Mouse (Mus musculus): ENCODE results near the gene Ubxn2a. TPM values are rescaled to one million over a fixed set of nuclear protein-coding genes. Genes with fewer than 3 reads are reported as not detected.

Ubxn2a gene
- polyA plus RNA-seq, 1 experiment from 2014 or later: 20.3 TPM

DNA sequence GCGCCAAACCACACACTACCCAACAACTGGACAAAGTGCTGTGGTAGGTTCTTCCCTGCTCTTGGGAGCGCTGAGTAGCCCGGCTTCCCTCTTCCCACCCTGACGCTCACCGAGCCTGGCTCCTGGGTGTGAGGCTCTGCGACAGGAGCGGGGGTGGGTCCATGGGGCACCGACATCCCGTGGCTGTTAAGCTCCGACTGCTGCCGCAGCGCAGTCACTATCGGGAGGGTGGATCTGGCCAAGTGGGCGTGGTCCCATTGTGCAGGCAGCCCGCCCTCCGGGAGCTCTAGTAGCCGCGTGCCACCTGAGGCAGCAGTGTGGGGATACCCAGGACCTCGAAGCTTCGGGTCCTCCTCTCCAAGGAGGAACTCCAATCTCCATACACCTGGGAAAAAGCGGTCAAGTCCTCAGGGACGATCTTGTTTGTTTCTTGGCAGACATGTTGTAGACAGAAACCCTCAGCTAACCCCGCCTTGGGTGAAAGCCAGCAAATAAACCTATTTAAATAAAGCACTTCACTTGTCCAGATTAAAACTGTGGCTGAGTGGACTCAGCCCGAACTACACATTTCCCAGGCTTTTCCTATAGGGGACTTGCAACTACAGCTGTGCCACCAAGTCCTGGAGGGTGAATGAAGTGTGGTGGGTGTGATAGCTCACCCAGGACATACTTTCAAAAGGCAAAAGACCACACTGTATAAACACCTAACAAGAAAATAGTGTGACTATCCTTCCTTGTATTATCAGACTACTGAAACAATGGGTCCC lies 33.2 kb downstream of the Ubxn2a start, which contains the start of gene Mfsd2b:
Gene Mfsd2b, minus strand, starts transcription at position 199 of the 767 bp plus-strand sequence.
- ATAC-seq (ENCODE audit: low read depth) (peak; percentile 92), DNase-seq (ENCODE audit: low spot score) (peak; percentile 90)
- Histone ChIP-seq H3K36me3 (ENCODE audit: control insufficient read depth, insufficient read depth, low read length) (peaks cover 7% of the 10 kb centered on the region), H3K4me3 (ENCODE audit: low read depth, low read length) (peak within 1 kb of the TSS; percentile 39), H3K4me1 (ENCODE audit: control insufficient read depth, insufficient read depth, low read length) (peaks cover 13% of the 10 kb centered on the region; the same call in 1 of the 2 replicates), H3K9me3 (ENCODE audit: control insufficient read depth, low read length) (no peaks in the 10 kb centered on the region), H3K9ac (ENCODE audit: low read depth, low read length) (peak within 1 kb of the TSS; percentile 58), H3K27ac (replicated peaks; ENCODE audit: low read depth, low read length) (no peak within 1 kb of the TSS), H3K4me2 (ENCODE audit: low read depth, low read length) (peak within 1 kb of the TSS; percentile 82), H3K27me3 (replicated peaks; ENCODE audit: control insufficient read depth, insufficient read depth, low read length) (no peaks in the 10 kb centered on the region)
- 3% methylated on average over 23 of the region's 24 CpGs for WGBS

DNA sequence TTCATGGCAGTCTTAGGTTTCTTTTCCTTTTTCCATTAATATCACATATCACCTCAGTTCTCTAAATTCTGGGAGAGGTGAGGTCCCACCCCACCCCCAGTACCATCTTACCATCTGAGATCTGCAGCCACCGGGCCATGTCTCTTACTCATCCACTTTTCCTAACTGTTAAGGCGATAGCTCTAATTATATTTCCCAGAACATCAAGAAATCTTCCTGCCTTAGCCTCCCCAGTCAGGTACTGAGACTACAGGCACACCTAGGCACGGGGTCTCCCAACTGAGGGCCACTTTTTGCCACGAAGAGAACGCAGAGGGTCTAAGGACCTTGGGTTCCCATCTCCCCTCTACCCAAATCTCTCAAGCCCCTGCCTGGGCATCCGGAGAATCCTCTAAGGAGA lies 34.0 kb downstream of the Ubxn2a start:
- no peak for ATAC-seq (ENCODE audit: low read depth)
- WGBS: 77% methylated on average over 6 of the region's 6 CpGs
- DNase-seq (ENCODE audit: low spot score): no peak
- H3K27me3 ChIP-seq (replicated peaks; ENCODE audit: control insufficient read depth, insufficient read depth, low read length): no peaks in the 10 kb centered on the region
- H3K9ac ChIP-seq (ENCODE audit: low read depth, low read length): no peak overlapping the region
- H3K4me1 ChIP-seq (ENCODE audit: control insufficient read depth, insufficient read depth, low read length): peaks cover 13% of the 10 kb centered on the region; the same call in 1 of the 2 replicates
- no peaks in the 10 kb centered on the region for H3K36me3 ChIP-seq (ENCODE audit: control insufficient read depth, insufficient read depth, low read length)
- H3K9me3 ChIP-seq (ENCODE audit: control insufficient read depth, low read length): no peaks in the 10 kb centered on the region
- H3K27ac ChIP-seq (replicated peaks; ENCODE audit: low read depth, low read length): no peak overlapping the region
- no peak overlapping the region for H3K4me3 ChIP-seq (ENCODE audit: low read depth, low read length)
- H3K4me2 ChIP-seq (ENCODE audit: low read depth, low read length): peak overlapping the region; percentile 82

DNA sequence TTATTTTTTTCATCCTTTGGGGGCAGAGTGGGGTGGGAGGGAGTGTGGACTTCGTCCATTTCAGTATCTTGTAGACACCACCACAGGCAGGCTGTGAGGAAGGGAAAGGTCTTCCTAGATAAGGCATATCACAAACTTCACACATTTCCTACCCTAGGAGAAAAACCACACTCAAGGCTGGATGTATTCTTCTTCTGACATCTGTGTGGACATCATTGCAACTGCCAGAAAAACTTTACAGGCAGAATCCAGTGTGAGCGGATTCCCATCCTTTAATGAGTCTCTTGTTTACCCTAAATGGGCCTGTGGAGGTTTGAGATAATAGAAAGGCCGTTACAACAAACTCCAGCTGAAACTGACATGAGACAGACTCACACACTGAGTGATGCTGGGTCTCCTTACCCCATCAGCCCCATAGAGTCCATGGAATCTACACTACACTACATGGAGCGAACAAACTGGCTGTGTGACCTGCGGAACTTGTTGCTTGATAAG lies 34.5 kb downstream of the Ubxn2a start:
- WGBS: 77% methylated on average over 5 of the region's 5 CpGs

DNA sequence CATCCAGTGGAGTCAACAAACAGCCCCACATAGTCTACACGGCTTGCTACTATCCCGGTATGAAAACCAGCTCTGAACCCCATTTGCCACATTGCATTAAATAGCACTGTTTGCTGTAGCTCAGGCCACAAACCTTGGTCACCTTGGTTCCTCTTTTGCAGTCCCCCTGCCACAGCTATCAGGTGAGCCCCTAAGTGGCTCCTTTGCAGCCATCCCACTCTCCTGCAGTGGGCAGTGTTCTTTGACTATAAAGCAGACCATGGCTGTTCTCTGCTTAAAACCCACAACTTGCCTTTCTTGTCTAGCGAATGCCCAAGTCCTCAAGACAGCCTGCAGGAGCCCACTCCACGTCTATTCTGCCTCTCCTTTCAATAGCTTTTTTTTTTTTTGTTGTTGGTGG lies 35.2 kb downstream of the Ubxn2a start:
- ATAC-seq (ENCODE audit: low read depth): no peak
- no peak overlapping the region for H3K9ac ChIP-seq (ENCODE audit: low read depth, low read length)
- H3K9me3 ChIP-seq (ENCODE audit: control insufficient read depth, low read length): no peaks in the 10 kb centered on the region
- H3K36me3 ChIP-seq (ENCODE audit: control insufficient read depth, insufficient read depth, low read length): no peaks in the 10 kb centered on the region
- H3K4me1 ChIP-seq (ENCODE audit: control insufficient read depth, insufficient read depth, low read length): peaks cover 13% of the 10 kb centered on the region; the same call in 1 of the 2 replicates
- no peak for DNase-seq (ENCODE audit: low spot score)
- no peaks in the 10 kb centered on the region for H3K27me3 ChIP-seq (replicated peaks; ENCODE audit: control insufficient read depth, insufficient read depth, low read length)
- H3K4me3 ChIP-seq (ENCODE audit: low read depth, low read length): no peak overlapping the region
- H3K27ac ChIP-seq (replicated peaks; ENCODE audit: low read depth, low read length): no peak overlapping the region
- H3K4me2 ChIP-seq (ENCODE audit: low read depth, low read length): no peak overlapping the region
- WGBS: 64% methylated on average over 4 of the region's 4 CpGs

More for the DNA sequence above, 34.5 kb downstream of the Ubxn2a start:
- H3K36me3 ChIP-seq (ENCODE audit: control insufficient read depth, insufficient read depth, low read length): no peaks in the 10 kb centered on the region
- no peak overlapping the region for H3K4me2 ChIP-seq (ENCODE audit: low read depth, low read length)
- H3K4me1 ChIP-seq (ENCODE audit: control insufficient read depth, insufficient read depth, low read length): peaks cover 13% of the 10 kb centered on the region; the same call in 1 of the 2 replicates
- no peak overlapping the region for H3K4me3 ChIP-seq (ENCODE audit: low read depth, low read length)
- no peak overlapping the region for H3K27ac ChIP-seq (replicated peaks; ENCODE audit: low read depth, low read length)
- H3K27me3 ChIP-seq (replicated peaks; ENCODE audit: control insufficient read depth, insufficient read depth, low read length): no peaks in the 10 kb centered on the region
- H3K9me3 ChIP-seq (ENCODE audit: control insufficient read depth, low read length): no peaks in the 10 kb centered on the region
- ATAC-seq (ENCODE audit: low read depth) (no peak), DNase-seq (ENCODE audit: low spot score) (no peak)
- no peak overlapping the region for H3K9ac ChIP-seq (ENCODE audit: low read depth, low read length)

DNA sequence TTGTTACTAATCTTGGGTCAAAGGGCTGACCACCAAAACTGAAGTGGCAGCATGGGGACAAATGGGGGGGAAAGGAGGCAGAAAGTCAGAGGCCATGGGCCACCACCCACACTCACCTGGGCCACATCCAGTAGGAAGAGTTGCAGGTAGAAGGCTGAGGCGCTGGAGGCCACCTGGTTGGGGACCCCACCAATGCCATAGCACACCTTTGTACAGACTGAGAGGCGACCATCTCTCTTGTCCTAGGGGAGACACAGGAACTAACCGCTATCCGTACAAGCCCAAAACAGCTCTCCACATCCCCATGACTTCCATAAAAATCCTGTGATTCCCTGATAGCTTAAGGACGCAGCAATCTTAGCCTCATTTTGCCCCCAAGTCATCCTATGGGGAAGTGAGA lies 36.2 kb downstream of the Ubxn2a start:
- ATAC-seq (ENCODE audit: low read depth): no peak
- Histone ChIP-seq H3K4me3 (ENCODE audit: low read depth, low read length) (no peak overlapping the region), H3K4me2 (ENCODE audit: low read depth, low read length) (no peak overlapping the region), H3K9ac (ENCODE audit: low read depth, low read length) (no peak overlapping the region), H3K27me3 (replicated peaks; ENCODE audit: control insufficient read depth, insufficient read depth, low read length) (no peaks in the 10 kb centered on the region), H3K4me1 (ENCODE audit: control insufficient read depth, insufficient read depth, low read length) (peaks cover 13% of the 10 kb centered on the region; the same call in 1 of the 2 replicates), H3K27ac (replicated peaks; ENCODE audit: low read depth, low read length) (no peak overlapping the region), H3K36me3 (ENCODE audit: control insufficient read depth, insufficient read depth, low read length) (no peaks in the 10 kb centered on the region), H3K9me3 (ENCODE audit: control insufficient read depth, low read length) (no peaks in the 10 kb centered on the region)
- no peak for DNase-seq (ENCODE audit: low spot score)
- 85% methylated on average over 5 of the region's 5 CpGs for WGBS

DNA sequence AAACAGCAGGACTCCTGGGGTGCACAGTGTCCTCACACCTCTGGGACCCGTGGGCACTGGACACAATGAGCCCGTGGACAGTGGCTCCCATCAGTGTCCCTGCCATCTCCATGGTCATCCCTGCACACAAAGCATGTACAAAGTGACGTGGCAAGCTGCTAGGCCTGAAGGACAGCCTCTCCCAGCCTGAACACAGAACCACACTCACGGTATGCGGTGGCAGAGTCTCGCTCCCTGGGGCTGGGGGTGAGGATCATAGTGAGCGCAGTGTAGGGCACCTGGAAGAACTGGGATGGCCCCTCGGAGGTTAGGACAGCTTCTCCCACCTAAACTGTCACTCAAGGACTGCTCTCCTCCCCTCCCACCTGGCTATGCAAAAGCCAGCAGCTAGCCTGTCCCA lies 38.6 kb downstream of the Ubxn2a start:
- DNase-seq (ENCODE audit: low spot score) (no peak), ATAC-seq (ENCODE audit: low read depth) (no peak)
- Histone ChIP-seq H3K9me3 (ENCODE audit: control insufficient read depth, low read length) (no peaks in the 10 kb centered on the region), H3K4me2 (ENCODE audit: low read depth, low read length) (no peak overlapping the region), H3K27me3 (replicated peaks; ENCODE audit: control insufficient read depth, insufficient read depth, low read length) (no peaks in the 10 kb centered on the region), H3K4me3 (ENCODE audit: low read depth, low read length) (no peak overlapping the region), H3K4me1 (ENCODE audit: control insufficient read depth, insufficient read depth, low read length) (peaks cover 12% of the 10 kb centered on the region), H3K9ac (ENCODE audit: low read depth, low read length) (no peak overlapping the region), H3K27ac (replicated peaks; ENCODE audit: low read depth, low read length) (no peak overlapping the region), H3K36me3 (ENCODE audit: control insufficient read depth, insufficient read depth, low read length) (no peaks in the 10 kb centered on the region)
- WGBS: 75% methylated on average over 8 of the region's 8 CpGs

DNA sequence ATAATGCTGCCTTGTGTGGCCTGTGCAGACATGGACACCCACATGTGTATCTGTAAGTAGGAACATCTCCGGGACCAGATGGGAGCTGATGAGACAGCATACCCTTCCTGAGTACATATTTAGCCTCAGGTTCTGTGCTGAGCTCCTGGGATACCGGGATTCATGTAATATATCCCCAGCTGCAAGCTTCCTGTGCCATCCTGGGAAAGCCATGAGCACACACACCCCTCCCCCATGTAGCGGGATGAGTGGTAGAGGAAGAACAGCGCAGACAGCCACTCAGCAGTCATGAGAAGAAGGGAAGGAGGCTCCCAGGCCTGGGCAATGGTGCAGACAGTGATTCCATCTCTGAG lies 43.2 kb downstream of the Ubxn2a start:
- Histone ChIP-seq H3K36me3 (ENCODE audit: control insufficient read depth, insufficient read depth, low read length) (no peaks in the 10 kb centered on the region), H3K4me3 (ENCODE audit: low read depth, low read length) (no peak overlapping the region), H3K9me3 (ENCODE audit: control insufficient read depth, low read length) (no peaks in the 10 kb centered on the region), H3K4me2 (ENCODE audit: low read depth, low read length) (no peak overlapping the region), H3K27me3 (replicated peaks; ENCODE audit: control insufficient read depth, insufficient read depth, low read length) (no peaks in the 10 kb centered on the region), H3K4me1 (ENCODE audit: control insufficient read depth, insufficient read depth, low read length) (peaks cover 13% of the 10 kb centered on the region), H3K27ac (replicated peaks; ENCODE audit: low read depth, low read length) (peak overlapping the region; percentile 61), H3K9ac (ENCODE audit: low read depth, low read length) (0 out of 2 replicates have a peak overlapping the region, but pooled peaks have one; percentile 11)
- DNase-seq (ENCODE audit: low spot score) (peak; percentile 22), ATAC-seq (ENCODE audit: low read depth) (peak; percentile 7; the same call in 1 of the 2 replicates)
- 62% methylated on average over 4 of the region's 4 CpGs for WGBS

DNA sequence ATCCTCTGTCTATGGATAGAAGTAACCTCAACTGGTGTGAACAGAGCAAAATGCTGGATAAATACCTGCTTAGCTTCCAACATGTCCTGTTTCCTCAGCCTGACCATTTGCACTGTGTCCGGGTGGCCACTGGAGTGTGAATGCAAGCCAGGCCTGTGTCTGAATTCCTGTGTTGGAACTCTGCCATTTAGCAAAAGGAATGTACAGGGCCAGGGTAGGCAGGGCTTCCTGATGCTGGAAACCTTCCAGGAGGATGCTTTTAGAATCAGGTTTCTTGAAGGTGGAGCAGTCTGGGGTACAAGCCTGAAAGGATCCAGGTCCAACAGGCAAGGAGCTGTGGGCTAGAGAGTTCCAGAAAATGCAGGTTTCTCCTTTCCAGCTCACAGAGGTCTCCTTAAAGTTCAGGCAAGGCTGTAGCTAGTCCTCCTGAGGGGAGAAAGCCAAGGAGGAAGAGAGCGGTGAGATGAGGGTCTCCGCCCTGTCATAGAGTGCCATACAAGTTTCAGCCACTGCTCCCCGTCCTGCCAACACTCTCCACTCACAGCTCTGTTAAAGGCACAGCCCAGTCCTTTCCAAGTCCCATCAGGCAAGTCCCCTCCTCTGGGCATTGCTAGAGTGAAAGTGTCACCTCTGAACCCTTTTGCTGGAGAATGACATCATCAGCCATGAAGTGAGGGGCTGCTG lies 43.7 kb downstream of the Ubxn2a start:
- Histone ChIP-seq H3K4me2 (ENCODE audit: low read depth, low read length) (no peak overlapping the region), H3K4me1 (ENCODE audit: control insufficient read depth, insufficient read depth, low read length) (peaks cover 13% of the 10 kb centered on the region), H3K27ac (replicated peaks; ENCODE audit: low read depth, low read length) (peak overlapping the region; percentile 61), H3K4me3 (ENCODE audit: low read depth, low read length) (no peak overlapping the region), H3K9me3 (ENCODE audit: control insufficient read depth, low read length) (no peaks in the 10 kb centered on the region), H3K36me3 (ENCODE audit: control insufficient read depth, insufficient read depth, low read length) (no peaks in the 10 kb centered on the region), H3K9ac (ENCODE audit: low read depth, low read length) (0 out of 2 replicates have a peak overlapping the region, but pooled peaks have one; percentile 11), H3K27me3 (replicated peaks; ENCODE audit: control insufficient read depth, insufficient read depth, low read length) (no peaks in the 10 kb centered on the region)
- ATAC-seq (ENCODE audit: low read depth) (peak; percentile 79), DNase-seq (ENCODE audit: low spot score) (peak; percentile 89)
- WGBS: 41% methylated on average over 4 of the region's 4 CpGs
